Mouse (Mus musculus): Measurements from ENCODE around the gene Anapc2. TPM values are rescaled to one million over a fixed set of nuclear protein-coding genes. Genes with fewer than 3 reads are reported as not detected.

Anapc2 gene
- total and polyA plus RNA-seq, 3 experiments: 13.0 to 55.2 (median 14.5) TPM

- dilution Hi-C loops (cut with MboI; ENCODE audit: extremely low pct_ligation_motif_present, extremely low pct_unique_long_range_greater_than_20kb, low sequenced_read_pairs): no loop called here
Measured at GRCm38 (mm10) chr2:25328440-25328839, 56.2 kb downstream of the Anapc2 start.

GRCm38 (mm10) chr2:25331470-25331869 lies 59.2 kb downstream of the Anapc2 start:
- dilution Hi-C loops (cut with MboI; ENCODE audit: extremely low pct_ligation_motif_present, extremely low pct_unique_long_range_greater_than_20kb, low sequenced_read_pairs) (no loop called here), in situ Hi-C loops (cut with MboI; ENCODE audit: low pct_ligation_motif_present, low pct_unique_long_range_greater_than_20kb, low sequenced_read_pairs) (loop anchor here (10.0 kb wide), 1 partner anchor 57 kb away; the partner anchor contains the start of genes Anapc2 and Ssna1)
- Histone ChIP-seq H3K4me1 (ENCODE audit: control insufficient read depth in 1 of 2, insufficient read depth in 2 of 2) (peaks cover 14 to 39% of the 10 kb centered on the region in 2 experiments), H3K27ac (ENCODE audit: insufficient read depth, low read depth) (no peak overlapping the region), H3K4me3 (replicated peaks in 1 of 3; ENCODE audit: low read depth in 2 of 3, low read length in 2 of 3, poor library complexity in 1 of 3) (peak overlapping the region; percentile 71 to 97 (median 73)), H3K79me2 (replicated peaks; ENCODE audit: control insufficient read depth, extremely low read depth, insufficient read depth, poor library complexity, severe bottlenecking) (peaks cover 20% of the 10 kb centered on the region), H3K9ac (ENCODE audit: insufficient read depth, low read depth) (peak overlapping the region; percentile 86), H3K9me3 (replicated peaks; ENCODE audit: low read length) (no peaks in the 10 kb centered on the region), H3K4me2 (ENCODE audit: insufficient read depth, low read depth, poor library complexity, severe bottlenecking) (peak overlapping the region; percentile 92), H3K27me3 (replicated peaks) (peaks cover 4% of the 10 kb centered on the region), H3K36me3 (replicated peaks in 1 of 2; ENCODE audit: control insufficient read depth in 1 of 2, insufficient read depth in 1 of 2, low read length in 1 of 2) (peaks cover 17 to 31% of the 10 kb centered on the region in 2 experiments)
- DNase-seq (ENCODE audit: extremely low read depth): peak; percentile 41
- TF ChIP-seq MAX (IDR thresholded peaks at IDR 0.05; ENCODE audit: low read length) (0 out of 2 replicates have a peak, but pooled peaks have one; percentile 38), E2F4 (IDR thresholded peaks at IDR 0.05; ENCODE audit: insufficient replicate concordance, low read depth, low read length) (no peak), CTCF (conservative IDR thresholded peaks at IDR 0.05 in 1 of 2, IDR thresholded peaks at IDR 0.05 in 1 of 2; ENCODE audit: low read depth in 2 of 2, low read length in 2 of 2) (peak in 1 of 2 experiments; percentile 47; a peak in 2 of 4 replicates), MXI1 (IDR thresholded peaks at IDR 0.05; ENCODE audit: low read depth, low read length) (no peak), MEF2A (IDR thresholded peaks at IDR 0.05; ENCODE audit: borderline replicate concordance, low read depth, low read length) (no peak), ETS1 (conservative IDR thresholded peaks at IDR 0.05; ENCODE audit: low read depth, low read length) (no peak), GABPA (IDR thresholded peaks at IDR 0.05; ENCODE audit: insufficient replicate concordance, low read depth, low read length) (no peak), ELF1 (IDR thresholded peaks at IDR 0.05; ENCODE audit: low read depth, low read length) (no peak), ZMIZ1 (IDR thresholded peaks at IDR 0.05; ENCODE audit: low read depth, low read length) (no peak), SIN3A (IDR thresholded peaks at IDR 0.05; ENCODE audit: low read length) (0 out of 2 replicates have a peak, but pooled peaks have one; percentile 28), JUN (IDR thresholded peaks at IDR 0.05; ENCODE audit: insufficient read depth, low read depth, low read length) (no peak), ZC3H11A (IDR thresholded peaks at IDR 0.05; ENCODE audit: low read depth, low read length) (no peak), IRF4 (IDR thresholded peaks at IDR 0.05; ENCODE audit: low read depth, low read length) (no peak), UBTF (IDR thresholded peaks at IDR 0.05; ENCODE audit: low read depth, low read length) (no peak), ZNF384 (IDR thresholded peaks at IDR 0.05; ENCODE audit: low read depth, low read length) (peak; percentile 69), MAZ (IDR thresholded peaks at IDR 0.05; ENCODE audit: low read depth, low read length) (no peak), CHD1 (IDR thresholded peaks at IDR 0.05; ENCODE audit: low read depth, low read length) (no peak), CHD2 (IDR thresholded peaks at IDR 0.05; ENCODE audit: low read length) (no peak), POLR2AphosphoS2 (IDR thresholded peaks at IDR 0.05; ENCODE audit: low read depth, low read length) (no peak), EP300 (IDR thresholded peaks at IDR 0.05; ENCODE audit: low read length) (no peak), JUND (conservative IDR thresholded peaks at IDR 0.05; ENCODE audit: low read depth, low read length) (no peak), PAX5 (IDR thresholded peaks at IDR 0.05; ENCODE audit: low read length) (no peak), NELFE (IDR thresholded peaks at IDR 0.05; ENCODE audit: low read depth, low read length) (no peak), SMC3 (IDR thresholded peaks at IDR 0.05; ENCODE audit: low read depth, low read length) (peak; percentile 34), RCOR1 (conservative IDR thresholded peaks at IDR 0.05; ENCODE audit: low read depth, low read length) (peak; percentile 50; the same call in 1 of the 2 replicates), KAT2A (IDR thresholded peaks at IDR 0.05; ENCODE audit: insufficient replicate concordance, low read length) (no peak), USF1 (IDR thresholded peaks at IDR 0.05; ENCODE audit: low read depth, low read length) (no peak), MAFK (IDR thresholded peaks at IDR 0.05; ENCODE audit: insufficient replicate concordance, low read length) (no peak), USF2 (conservative IDR thresholded peaks at IDR 0.05; ENCODE audit: low read depth, low read length) (no peak), NRF1 (IDR thresholded peaks at IDR 0.05; ENCODE audit: low read depth, low read length) (no peak), ZKSCAN1 (IDR thresholded peaks at IDR 0.05; ENCODE audit: borderline replicate concordance, low read depth, low read length) (no peak)

More at GRCm38 (mm10) chr2:25328440-25328839, 56.2 kb downstream of the Anapc2 start:
- in situ Hi-C loops (cut with MboI; ENCODE audit: low pct_ligation_motif_present, low pct_unique_long_range_greater_than_20kb, low sequenced_read_pairs): no loop called here
- H3K4me3 ChIP-seq (replicated peaks in 1 of 3; ENCODE audit: low read depth in 2 of 3, low read length in 2 of 3, poor library complexity in 1 of 3): no peak overlapping the region
- H3K4me2 ChIP-seq (ENCODE audit: insufficient read depth, low read depth, poor library complexity, severe bottlenecking): no peak overlapping the region
- H3K4me1 ChIP-seq (ENCODE audit: control insufficient read depth in 1 of 2, insufficient read depth in 2 of 2): peaks cover under 1 to 8% of the 10 kb centered on the region in 2 experiments
- peak; percentile 68 for TF ChIP-seq RAD21 (IDR thresholded peaks at IDR 0.05; ENCODE audit: low read depth, low read length)
- peak; percentile 58 for TF ChIP-seq SMC3 (IDR thresholded peaks at IDR 0.05; ENCODE audit: low read depth, low read length)
- TF ChIP-seq CTCF (conservative IDR thresholded peaks at IDR 0.05 in 1 of 2, IDR thresholded peaks at IDR 0.05 in 1 of 2; ENCODE audit: low read depth in 2 of 2, low read length in 2 of 2): peak; percentile 39 to 81; a peak in 2 of 4 replicates
- no peak for TF ChIP-seq TCF12 (IDR thresholded peaks at IDR 0.05; ENCODE audit: low read depth, low read length)
- no peaks in the 10 kb centered on the region for H3K9me3 ChIP-seq (replicated peaks; ENCODE audit: low read length)
- no peak overlapping the region for H3K9ac ChIP-seq (ENCODE audit: insufficient read depth, low read depth)
- H3K27me3 ChIP-seq (replicated peaks): peaks cover 16% of the 10 kb centered on the region
- H3K36me3 ChIP-seq (replicated peaks in 1 of 2; ENCODE audit: control insufficient read depth in 1 of 2, insufficient read depth in 1 of 2, low read length in 1 of 2): peaks cover 0 to under 1% of the 10 kb centered on the region in 2 experiments
- peaks cover 11% of the 10 kb centered on the region for H3K79me2 ChIP-seq (replicated peaks; ENCODE audit: control insufficient read depth, extremely low read depth, insufficient read depth, poor library complexity, severe bottlenecking)
- DNase-seq (ENCODE audit: extremely low read depth): peak; percentile 55
- no peak overlapping the region for H3K27ac ChIP-seq (ENCODE audit: insufficient read depth, low read depth)

Measured in CH12.LX (cell line).